Mouse (Mus musculus) yolk sac, embryonic 10.5 days (tissue): ENCODE measurements at regions not wholly inside any gene's neighbourhood (a gene's known extent, or its start where the extent isn't known, plus 50 kb on each side); places are given as distances from the start of the nearest gene placed in this dataset.
A peak's percentile ranks its signal among the peaks of the same experiment; 100 is the strongest.

Experiments used
- DNase-seq: peaks from one replicate; pipeline ENCODE4 v3.0.0-alpha.2; 2017; ENCODE audit warnings: low spot score

- DNase-seq, result no peak
These were observed 311.5 kb downstream of the Glrx3 start for GRCm38 (mm10) chr7:137748936-137749335.

GRCm38 (mm10) chr7:137750741-137751140 lies 313.3 kb downstream of the Glrx3 start:
- DNase-seq, result no peak

- no peak for DNase-seq
These were observed 313.9 kb downstream of the Glrx3 start for GRCm38 (mm10) chr7:137751151-137751859.

GRCm38 (mm10) chr7:137765961-137766360 lies 328.5 kb downstream of the Glrx3 start:
- DNase-seq, result no peak

- no peak for DNase-seq
These were observed 329.3 kb downstream of the Glrx3 start for GRCm38 (mm10) chr7:137766721-137767120.

GRCm38 (mm10) chr7:137773051-137773964 lies 335.9 kb downstream of the Glrx3 start:
- DNase-seq, result no peak

GRCm38 (mm10) chr7:137773965-137774310 lies 336.5 kb downstream of the Glrx3 start:
- DNase-seq, result no peak

GRCm38 (mm10) chr7:137783954-137784353 lies 346.5 kb downstream of the Glrx3 start:
- DNase-seq, result peak; percentile 12

GRCm38 (mm10) chr7:137805361-137805760 lies 367.9 kb downstream of the Glrx3 start:
- DNase-seq, result no peak

- no peak for DNase-seq
These were observed 375.4 kb downstream of the Glrx3 start for GRCm38 (mm10) chr7:137812839-137813238.

GRCm38 (mm10) chr7:137840520-137840919 lies 403.1 kb downstream of the Glrx3 start:
- DNase-seq, result no peak

- DNase-seq, result no peak
These were observed 403.6 kb downstream of the Glrx3 start for GRCm38 (mm10) chr7:137841044-137841443.

GRCm38 (mm10) chr7:137841456-137842100 lies 404.2 kb downstream of the Glrx3 start:
- peak; percentile 9 for DNase-seq

- no peak for DNase-seq
These were observed 410.4 kb downstream of the Glrx3 start for GRCm38 (mm10) chr7:137847856-137848255.

- no peak for DNase-seq
These were observed 413.6 kb downstream of the Glrx3 start for GRCm38 (mm10) chr7:137851061-137851460.

GRCm38 (mm10) chr7:137859681-137860080 lies 422.3 kb downstream of the Glrx3 start:
- DNase-seq, result no peak

- DNase-seq, result no peak
These were observed 423.1 kb downstream of the Glrx3 start for GRCm38 (mm10) chr7:137860520-137860919.

GRCm38 (mm10) chr7:137864912-137865311 lies 427.5 kb downstream of the Glrx3 start:
- no peak for DNase-seq

GRCm38 (mm10) chr7:137865457-137865856 lies 428.0 kb downstream of the Glrx3 start:
- DNase-seq, result no peak

GRCm38 (mm10) chr7:137866880-137867279 lies 429.5 kb downstream of the Glrx3 start:
- DNase-seq, result no peak

GRCm38 (mm10) chr7:137868501-137868900 lies 431.1 kb downstream of the Glrx3 start:
- DNase-seq, result no peak

GRCm38 (mm10) chr7:137875306-137875705 lies 437.9 kb downstream of the Glrx3 start:
- no peak for DNase-seq

- no peak for DNase-seq
These were observed 441.9 kb downstream of the Glrx3 start for GRCm38 (mm10) chr7:137879296-137879695.
